Mouse (Mus musculus): ENCODE results near the gene Bud23. TPM values are rescaled to one million over a fixed set of nuclear protein-coding genes. Genes with fewer than 3 reads are reported as not detected.

Gene Bud23
- polyA plus RNA-seq, 2 experiments: 101 to 107 TPM

- ATAC-seq (ENCODE audit: low FRiP score, low read depth): no peak
- Histone ChIP-seq H3K9me3 (ENCODE audit: control insufficient read depth, low read length) (no peaks in the 10 kb centered on the region), H3K36me3 (ENCODE audit: control insufficient read depth, insufficient read depth, low read length) (no peaks in the 10 kb centered on the region), H3K4me1 (ENCODE audit: control insufficient read depth, insufficient read depth, low read length) (peaks cover 34% of the 10 kb centered on the region), H3K4me3 (replicated peaks; ENCODE audit: low read length) (no peak overlapping the region), H3K27me3 (ENCODE audit: control insufficient read depth, insufficient read depth, low read length) (no peaks in the 10 kb centered on the region), H3K27ac (replicated peaks; ENCODE audit: low read depth, low read length) (no peak overlapping the region), H3K9ac (ENCODE audit: low read depth, low read length, severe bottlenecking) (no peak overlapping the region), H3K4me2 (replicated peaks; ENCODE audit: low read depth, low read length, severe bottlenecking) (no peak overlapping the region)
- DNase-seq (ENCODE audit: low spot score): peak; percentile 54
- TF ChIP-seq POLR2A (IDR thresholded peaks at IDR 0.05; ENCODE audit: borderline replicate concordance, extremely low read depth, insufficient read depth, insufficient read length): no peak
- 62% methylated on average over 6 of the region's 6 CpGs for WGBS
These were observed 42.9 kb downstream of the Bud23 start for GRCm38 (mm10) chr5:135021814-135022213.

- no peak overlapping the region for H3K9ac ChIP-seq (ENCODE audit: low read depth, low read length, severe bottlenecking)
- H3K4me2 ChIP-seq (replicated peaks; ENCODE audit: low read depth, low read length, severe bottlenecking): no peak overlapping the region
- DNase-seq (ENCODE audit: low spot score) (no peak), ATAC-seq (ENCODE audit: low FRiP score, low read depth) (no peak)
- no peaks in the 10 kb centered on the region for H3K27me3 ChIP-seq (ENCODE audit: control insufficient read depth, insufficient read depth, low read length)
- peaks cover 2% of the 10 kb centered on the region; the same call in 1 of the 2 replicates for H3K4me1 ChIP-seq (ENCODE audit: control insufficient read depth, insufficient read depth, low read length)
- no peak for TF ChIP-seq POLR2A (IDR thresholded peaks at IDR 0.05; ENCODE audit: borderline replicate concordance, extremely low read depth, insufficient read depth, insufficient read length)
- no peaks in the 10 kb centered on the region for H3K36me3 ChIP-seq (ENCODE audit: control insufficient read depth, insufficient read depth, low read length)
- WGBS: 52% methylated on average over 4 of the region's 4 CpGs
- H3K4me3 ChIP-seq (replicated peaks; ENCODE audit: low read length): no peak overlapping the region
- H3K27ac ChIP-seq (replicated peaks; ENCODE audit: low read depth, low read length): no peak overlapping the region
- H3K9me3 ChIP-seq (ENCODE audit: control insufficient read depth, low read length): no peaks in the 10 kb centered on the region
These were observed 48.5 kb downstream of the Bud23 start for GRCm38 (mm10) chr5:135016224-135016759.

GRCm38 (mm10) chr5:135015497-135015896, 49.3 kb downstream of the Bud23 start:
- ATAC-seq (ENCODE audit: low FRiP score, low read depth): no peak
- H3K27me3 ChIP-seq (ENCODE audit: control insufficient read depth, insufficient read depth, low read length): no peaks in the 10 kb centered on the region
- no peaks in the 10 kb centered on the region for H3K36me3 ChIP-seq (ENCODE audit: control insufficient read depth, insufficient read depth, low read length)
- H3K9ac ChIP-seq (ENCODE audit: low read depth, low read length, severe bottlenecking): no peak overlapping the region
- no peak overlapping the region for H3K4me2 ChIP-seq (replicated peaks; ENCODE audit: low read depth, low read length, severe bottlenecking)
- 13% methylated on average over 7 of the region's 7 CpGs for WGBS
- peak; percentile 76 for DNase-seq (ENCODE audit: low spot score)
- no peak overlapping the region for H3K4me3 ChIP-seq (replicated peaks; ENCODE audit: low read length)
- no peak overlapping the region for H3K27ac ChIP-seq (replicated peaks; ENCODE audit: low read depth, low read length)
- H3K4me1 ChIP-seq (ENCODE audit: control insufficient read depth, insufficient read depth, low read length): peaks cover 2% of the 10 kb centered on the region; the same call in 1 of the 2 replicates
- no peaks in the 10 kb centered on the region for H3K9me3 ChIP-seq (ENCODE audit: control insufficient read depth, low read length)
- no peak for TF ChIP-seq POLR2A (IDR thresholded peaks at IDR 0.05; ENCODE audit: borderline replicate concordance, extremely low read depth, insufficient read depth, insufficient read length)

GRCm38 (mm10) chr5:135012671-135013441, 51.9 kb downstream of the Bud23 start:
- DNase-seq (ENCODE audit: low spot score) (peak; percentile 58), ATAC-seq (ENCODE audit: low FRiP score, low read depth) (no peak)
- no peak for TF ChIP-seq POLR2A (IDR thresholded peaks at IDR 0.05; ENCODE audit: borderline replicate concordance, extremely low read depth, insufficient read depth, insufficient read length)
- Histone ChIP-seq H3K4me1 (ENCODE audit: control insufficient read depth, insufficient read depth, low read length) (peaks cover 10% of the 10 kb centered on the region; the same call in 1 of the 2 replicates), H3K4me2 (replicated peaks; ENCODE audit: low read depth, low read length, severe bottlenecking) (peak overlapping the region; percentile 28; the same call in 1 of the 2 replicates), H3K36me3 (ENCODE audit: control insufficient read depth, insufficient read depth, low read length) (no peaks in the 10 kb centered on the region), H3K27me3 (ENCODE audit: control insufficient read depth, insufficient read depth, low read length) (no peaks in the 10 kb centered on the region), H3K27ac (replicated peaks; ENCODE audit: low read depth, low read length) (no peak overlapping the region), H3K4me3 (replicated peaks; ENCODE audit: low read length) (no peak overlapping the region), H3K9ac (ENCODE audit: low read depth, low read length, severe bottlenecking) (0 out of 2 replicates have a peak overlapping the region, but pooled peaks have one; percentile 17), H3K9me3 (ENCODE audit: control insufficient read depth, low read length) (no peaks in the 10 kb centered on the region)
- WGBS: 5% methylated on average over 16 of the region's 16 CpGs

- no peak for TF ChIP-seq POLR2A (IDR thresholded peaks at IDR 0.05; ENCODE audit: borderline replicate concordance, extremely low read depth, insufficient read depth, insufficient read length)
- Histone ChIP-seq H3K4me3 (replicated peaks; ENCODE audit: low read length) (peak overlapping the region; percentile 11; the same call in 1 of the 2 replicates), H3K27ac (replicated peaks; ENCODE audit: low read depth, low read length) (no peak overlapping the region), H3K4me2 (replicated peaks; ENCODE audit: low read depth, low read length, severe bottlenecking) (peak overlapping the region; percentile 28; the same call in 1 of the 2 replicates), H3K9ac (ENCODE audit: low read depth, low read length, severe bottlenecking) (peak overlapping the region; percentile 17; the same call in 1 of the 2 replicates), H3K27me3 (ENCODE audit: control insufficient read depth, insufficient read depth, low read length) (no peaks in the 10 kb centered on the region), H3K4me1 (ENCODE audit: control insufficient read depth, insufficient read depth, low read length) (peaks cover 10% of the 10 kb centered on the region; the same call in 1 of the 2 replicates), H3K36me3 (ENCODE audit: control insufficient read depth, insufficient read depth, low read length) (no peaks in the 10 kb centered on the region), H3K9me3 (ENCODE audit: control insufficient read depth, low read length) (no peaks in the 10 kb centered on the region)
- DNase-seq (ENCODE audit: low spot score) (no peak), ATAC-seq (ENCODE audit: low FRiP score, low read depth) (no peak)
- WGBS: 24% methylated on average over 26 of the region's 26 CpGs
These were observed 52.7 kb downstream of the Bud23 start for GRCm38 (mm10) chr5:135011809-135012613.

Measured in limb, embryonic 14.5 days (tissue).